Mouse (Mus musculus) CH12.LX (cell line): ENCODE measurements around the gene Sgip1. TPM values are rescaled to one million over a fixed set of nuclear protein-coding genes. Genes with fewer than 3 reads are reported as not detected.

Experiments
- DNase-seq: peaks from one replicate; pipeline ENCODE4 v3.0.0-alpha.2; 2013; ENCODE audit errors: extremely low read depth
- H3K27ac ChIP-seq: 2 replicates; pipeline ENCODE4 v1.5.1; 2012; ENCODE audit warnings: low read depth, mild to moderate bottlenecking, control low read depth, moderate library complexity; ENCODE audit not compliant: insufficient read depth
- H3K27me3 ChIP-seq: replicated peaks from 2 replicates; pipeline ENCODE3; 2012; ENCODE audit warnings: inconsistent platforms
- H3K36me3 ChIP-seq, 2 experiments: replicated peaks in 1 of 2; 2 replicates each; pipeline versions ENCODE3 to v1.6.1; 2012; ENCODE audit warnings: inconsistent platforms in 1 of 2, low read length in 1 of 2, mild to moderate bottlenecking in 1 of 2, mixed read lengths in 1 of 2, moderate library complexity in 1 of 2; ENCODE audit not compliant: control insufficient read depth in 1 of 2, insufficient read depth in 1 of 2
- H3K4me1 ChIP-seq, 2 experiments: 2 replicates each; pipeline ENCODE4 v1.6.1; 2012; ENCODE audit warnings: inconsistent platforms in 1 of 2, moderate library complexity in 1 of 2; ENCODE audit not compliant: insufficient read depth in 2 of 2, control insufficient read depth in 1 of 2
- H3K4me2 ChIP-seq: 2 replicates; pipeline ENCODE4 v1.6.1; 2012; ENCODE audit warnings: low read depth, mild to moderate bottlenecking, control low read depth; ENCODE audit not compliant: poor library complexity, insufficient read depth, severe bottlenecking
- H3K4me3 ChIP-seq, 3 experiments: fragments of 150-350 bp in 1 of 3; sonication (generic) in 1 of 3; replicated peaks in 1 of 3; 2 replicates each; pipeline versions ENCODE3 to v1.5.1; 2011 to 2012; ENCODE audit warnings: low read depth in 2 of 3, low read length in 2 of 3, mild to moderate bottlenecking in 2 of 3, moderate library complexity in 2 of 3, control low read depth in 1 of 3, improper control_type of control experiment in 1 of 3, inconsistent platforms in 1 of 3, mixed read lengths in 1 of 3; ENCODE audit not compliant: poor library complexity in 1 of 3
- H3K79me2 ChIP-seq: replicated peaks from 2 replicates; pipeline ENCODE4 v1.6.1; 2012; ENCODE audit warnings: mild to moderate bottlenecking, moderate library complexity; ENCODE audit not compliant: control insufficient read depth, poor library complexity, insufficient read depth, severe bottlenecking; ENCODE audit errors: extremely low read depth
- H3K9ac ChIP-seq: 2 replicates; pipeline ENCODE4 v1.6.1; 2012; ENCODE audit warnings: low read depth, mild to moderate bottlenecking, control low read depth, moderate library complexity; ENCODE audit not compliant: insufficient read depth
- H3K9me3 ChIP-seq: replicated peaks from 2 replicates; pipeline ENCODE3; 2012; ENCODE audit warnings: low read length, inconsistent platforms, mixed read lengths
- CHD1 ChIP-seq: IDR thresholded peaks from 2 replicates; pipeline ENCODE4 v1.6.1; 2012; ENCODE audit warnings: low read depth, low read length, improper control_type of control experiment, inconsistent platforms
- CHD2 ChIP-seq: IDR thresholded peaks from 2 replicates; pipeline ENCODE4 v1.6.1; 2011; ENCODE audit warnings: low read length, improper control_type of control experiment
- CTCF ChIP-seq, 2 experiments: IDR thresholded peaks in 1 of 2; conservative IDR thresholded peaks in 1 of 2; 2 replicates each; pipeline ENCODE4 v1.5.1; 2011 to 2012; ENCODE audit warnings: low read depth in 2 of 2, low read length in 2 of 2, improper control_type of control experiment in 1 of 2, inconsistent platforms in 1 of 2, mild to moderate bottlenecking in 1 of 2, moderate library complexity in 1 of 2
- ELF1 ChIP-seq: IDR thresholded peaks from 2 replicates; pipeline ENCODE4 v1.6.1; 2014; ENCODE audit warnings: low read depth, mild to moderate bottlenecking, inconsistent platforms, low read length, improper control_type of control experiment
- EP300 ChIP-seq: IDR thresholded peaks from 2 replicates; pipeline ENCODE4 v1.6.1; 2011; ENCODE audit warnings: low read length, improper control_type of control experiment
- JUN ChIP-seq: IDR thresholded peaks from 2 replicates; pipeline ENCODE4 v1.6.1; 2011; ENCODE audit warnings: low read depth, mild to moderate bottlenecking, low read length, improper control_type of control experiment, moderate library complexity; ENCODE audit not compliant: insufficient read depth
- JUND ChIP-seq: conservative IDR thresholded peaks from 2 replicates; pipeline ENCODE4 v1.6.1; 2011; ENCODE audit warnings: low read depth, low read length, improper control_type of control experiment
- MAX ChIP-seq: IDR thresholded peaks from 2 replicates; pipeline ENCODE4 v1.6.1; 2011; ENCODE audit warnings: low read length, improper control_type of control experiment
- MEF2A ChIP-seq: IDR thresholded peaks from 2 replicates; pipeline ENCODE4 v1.6.1; 2014; ENCODE audit warnings: low read depth, mild to moderate bottlenecking, inconsistent platforms, low read length, improper control_type of control experiment, borderline replicate concordance
- MXI1 ChIP-seq: IDR thresholded peaks from 2 replicates; pipeline ENCODE4 v1.6.1; 2011; ENCODE audit warnings: mild to moderate bottlenecking, low read depth, low read length, improper control_type of control experiment
- MYC ChIP-seq: IDR thresholded peaks from 2 replicates; pipeline ENCODE4 v1.6.1; 2011; ENCODE audit warnings: low read depth, mild to moderate bottlenecking, improper control_type of control experiment, low read length
- NELFE ChIP-seq: IDR thresholded peaks from 2 replicates; pipeline ENCODE4 v1.6.1; 2011; ENCODE audit warnings: low read depth, low read length, improper control_type of control experiment
- PAX5 ChIP-seq: IDR thresholded peaks from 2 replicates; pipeline ENCODE4 v1.6.1; 2012; ENCODE audit warnings: low read length, inconsistent platforms, mixed read lengths
- POLR2A ChIP-seq: IDR thresholded peaks from 2 replicates; pipeline ENCODE4 v1.6.1; 2011; ENCODE audit warnings: low read depth, mild to moderate bottlenecking, improper control_type of control experiment, low read length
- POLR2AphosphoS2 ChIP-seq: IDR thresholded peaks from 2 replicates; pipeline ENCODE4 v1.6.1; 2011; ENCODE audit warnings: low read depth, low read length, improper control_type of control experiment
- RAD21 ChIP-seq: IDR thresholded peaks from 2 replicates; pipeline ENCODE4 v1.6.1; 2011; ENCODE audit warnings: low read depth, mild to moderate bottlenecking, low read length, improper control_type of control experiment, moderate library complexity
- SIN3A ChIP-seq: IDR thresholded peaks from 2 replicates; pipeline ENCODE4 v1.6.1; 2012; ENCODE audit warnings: low read length, improper control_type of control experiment, inconsistent platforms
- TBP ChIP-seq: conservative IDR thresholded peaks from 2 replicates; pipeline ENCODE4 v1.6.1; 2011; ENCODE audit warnings: low read depth, low read length, improper control_type of control experiment
- UBTF ChIP-seq: IDR thresholded peaks from 2 replicates; pipeline ENCODE4 v1.6.1; 2012; ENCODE audit warnings: low read depth, mild to moderate bottlenecking, inconsistent platforms, low read length, improper control_type of control experiment, moderate library complexity
- USF1 ChIP-seq: IDR thresholded peaks from 2 replicates; pipeline ENCODE4 v1.6.1; 2014; ENCODE audit warnings: low read depth, mild to moderate bottlenecking, inconsistent platforms, low read length, improper control_type of control experiment
- ZC3H11A ChIP-seq: IDR thresholded peaks from 2 replicates; pipeline ENCODE4 v1.6.1; 2012; ENCODE audit warnings: low read depth, mild to moderate bottlenecking, inconsistent platforms, low read length, improper control_type of control experiment
- ZKSCAN1 ChIP-seq: IDR thresholded peaks from 2 replicates; pipeline ENCODE4 v1.6.1; 2012; ENCODE audit warnings: low read depth, inconsistent platforms, low read length, improper control_type of control experiment, borderline replicate concordance
- ZNF384 ChIP-seq: IDR thresholded peaks from 2 replicates; pipeline ENCODE4 v1.6.1; 2012; ENCODE audit warnings: low read depth, low read length, improper control_type of control experiment, inconsistent platforms
- dilution Hi-C: fragments of 300-500 bp; cut with MboI; formaldehyde crosslinking; loops from 2 replicates; pipeline ENCODE4 v1.14.3; 2020; ENCODE audit warnings: low sequenced_read_pairs; ENCODE audit not compliant: extremely low pct_unique_long_range_greater_than_20kb, extremely low pct_ligation_motif_present
- in situ Hi-C: fragments of 300-500 bp; cut with MboI; formaldehyde crosslinking; loops from 3 replicates; pipeline ENCODE4 v1.14.3; 2019; ENCODE audit warnings: low sequenced_read_pairs, low pct_ligation_motif_present, low pct_unique_long_range_greater_than_20kb, mixed read lengths
- polyA plus RNA-seq: library from polyadenylated mRNA; unstranded; fragments of >175 nt; gene quantifications from 2 replicates; pipeline ENCODE4 v1.2.1, GENCODE M21; 2012; ENCODE audit warnings: low read depth; ENCODE audit not compliant: insufficient read length
- total RNA-seq, 2 experiments: library from RNA; depleted of rRNA; stranded (reverse); fragments of 300-350 nt in 1 of 2; fragments of >200 nt in 1 of 2; gene quantifications; 2 replicates each; pipeline ENCODE4 v1.2.3; 2012 to 2014

The Sgip1 gene
- total and polyA plus RNA-seq, 3 experiments = 0.07 to 0.39 (median 0.21) TPM

DNA sequence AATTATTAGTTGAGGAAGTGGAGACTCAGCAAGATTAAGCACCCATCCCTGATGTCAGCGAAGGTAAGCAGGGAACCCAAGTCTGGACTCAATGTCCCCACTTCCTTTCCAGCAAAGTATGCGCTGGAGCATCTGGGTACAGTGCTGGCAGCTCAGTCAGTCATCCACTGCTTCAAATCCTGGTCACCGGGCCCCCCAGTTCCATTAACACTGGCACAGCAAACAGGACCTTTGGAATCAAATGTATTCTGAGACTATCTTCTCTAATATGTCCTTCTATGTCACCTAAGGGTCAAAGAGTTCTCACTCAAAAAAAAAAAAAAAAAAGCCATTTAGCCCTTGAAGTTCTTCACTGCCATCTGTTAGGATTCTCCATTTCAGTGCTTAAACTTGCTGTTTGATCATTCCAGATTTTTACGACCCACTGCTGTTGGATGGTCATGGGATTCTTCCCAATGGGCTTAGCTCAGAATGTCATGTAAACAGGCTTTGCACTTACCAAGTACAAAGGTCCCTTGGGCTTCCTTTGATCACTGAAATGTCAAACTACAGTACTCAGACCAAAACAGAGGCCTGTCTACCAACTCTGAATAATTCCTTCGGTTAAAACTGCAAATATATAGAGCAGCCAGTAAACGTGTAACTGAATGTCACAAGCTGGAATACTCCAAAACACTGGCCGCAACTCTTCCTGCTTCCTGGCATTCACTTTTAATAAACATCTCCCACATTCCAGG lies 99.1 kb downstream of the Sgip1 start:
- H3K9ac ChIP-seq = no peak overlapping the region
- no peaks in the 10 kb centered on the region for H3K9me3 ChIP-seq
- H3K4me2 ChIP-seq = no peak overlapping the region
- in situ Hi-C loops (no loop called here), dilution Hi-C loops (no loop called here)
- H3K27me3 ChIP-seq = no peaks in the 10 kb centered on the region
- no peaks in the 10 kb centered on the region; a peak in 1 of 4 replicates for H3K4me1 ChIP-seq
- H3K79me2 ChIP-seq = no peaks in the 10 kb centered on the region
- peaks cover 0 to 2% of the 10 kb centered on the region in 2 experiments for H3K36me3 ChIP-seq
- H3K27ac ChIP-seq = no peak overlapping the region
- no peak for DNase-seq
- H3K4me3 ChIP-seq = no peak overlapping the region
- TF ChIP-seq SIN3A (no peak), ZKSCAN1 (no peak), POLR2AphosphoS2 (no peak), JUN (no peak), PAX5 (no peak), RAD21 (no peak), TBP (no peak), POLR2A (no peak), MAX (no peak), EP300 (no peak), ZNF384 (no peak), CTCF (conservative IDR thresholded peaks at IDR 0.05 in 1 of 2, IDR thresholded peaks at IDR 0.05 in 1 of 2; ENCODE audit: low read depth in 2 of 2, low read length in 2 of 2) (no peak)

DNA sequence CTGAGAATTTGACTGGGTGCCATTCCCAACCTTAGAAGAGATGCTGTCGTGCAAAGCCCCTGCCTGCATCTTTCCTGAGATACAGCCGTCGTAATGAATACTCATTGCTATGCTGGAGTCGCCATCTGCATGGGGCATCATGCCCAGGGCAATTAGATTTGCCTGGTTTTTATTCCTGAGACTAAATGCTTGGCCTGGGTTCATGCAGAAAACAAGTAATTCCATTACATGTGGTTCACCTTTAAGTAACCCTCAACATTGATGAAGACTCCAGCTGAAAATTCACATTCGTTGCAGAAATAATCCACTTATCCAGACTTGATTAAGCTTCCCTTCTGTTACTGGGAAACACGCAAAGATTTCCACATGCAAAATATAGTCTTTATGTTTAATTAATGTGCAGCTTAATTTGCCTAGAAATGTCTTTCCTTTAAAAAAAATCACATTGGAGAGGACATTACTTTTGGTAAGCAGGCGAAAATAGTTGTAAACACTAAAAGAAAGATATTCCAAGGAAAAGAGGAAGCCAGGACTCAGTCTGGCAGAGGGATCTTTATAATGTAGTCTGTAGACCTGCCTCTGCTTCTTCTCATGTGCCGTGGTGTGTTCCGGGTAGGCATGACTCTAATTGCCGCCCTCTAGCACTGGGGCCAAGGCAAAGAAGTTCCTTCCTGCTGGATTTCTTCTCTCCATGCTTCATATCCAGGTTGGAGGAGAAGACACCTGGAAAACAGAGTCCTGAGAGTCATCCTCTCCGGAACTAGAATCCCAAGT lies 100.0 kb downstream of the Sgip1 start:
- in situ Hi-C loops = no loop called here
- no peak overlapping the region for H3K27ac ChIP-seq
- DNase-seq = no peak
- no peak overlapping the region for H3K4me2 ChIP-seq
- no peak for TF ChIP-seq USF1
- TF ChIP-seq RAD21 = no peak
- no peak for TF ChIP-seq SIN3A
- no peak for TF ChIP-seq JUND
- TF ChIP-seq PAX5 = no peak
- TF ChIP-seq CHD1 = no peak
- TF ChIP-seq MYC = no peak
- TF ChIP-seq CHD2 = no peak
- no peak for TF ChIP-seq MEF2A
- no peak for TF ChIP-seq ELF1
- no peak for TF ChIP-seq MXI1
- no peak for TF ChIP-seq ZC3H11A
- TF ChIP-seq ZNF384 = no peak
- no peak for TF ChIP-seq NELFE
- TF ChIP-seq UBTF = no peak
- H3K36me3 ChIP-seq = peaks cover 0 to 2% of the 10 kb centered on the region in 2 experiments
- no peaks in the 10 kb centered on the region; a peak in 1 of 4 replicates for H3K4me1 ChIP-seq
- H3K79me2 ChIP-seq = no peaks in the 10 kb centered on the region
- no peaks in the 10 kb centered on the region for H3K27me3 ChIP-seq
- no peak overlapping the region for H3K4me3 ChIP-seq
- H3K9ac ChIP-seq = no peak overlapping the region
- H3K9me3 ChIP-seq = no peaks in the 10 kb centered on the region
- dilution Hi-C loops = no loop called here
